In genomic region chr6:55542359-55542758, GRCm38 (mm10) we compare ENCODE assay signal across 18 mouse cellular contexts.
DNase-seq lines count a peak whose midpoint lies in the region; ATAC-seq lines count a peak whose summit lies in the region.
"Had no signal": no experiment of that assay in that cellular context is flagged by ENCODE, and none has a peak within 500 bp of the region (broad histone marks: within the 10 kb centered on the region; RNA-seq: fewer than 3 reads in every experiment).

No protein-coding gene starts in this region.

- H3K4me1 ChIP-seq in heart, embryonic 12.5 days (replicated peaks) = peaks cover 5% of the 10 kb centered on the region; the same call in 1 of the 2 replicates
- H3K4me1 ChIP-seq: stomach, embryonic 15.5 days had no signal

- ATAC-seq in heart, embryonic 12.5 days (ENCODE audit: insufficient number of reproducible peaks, low FRiP score) = no peak
- ATAC-seq: forebrain, embryonic 15.5 days had no signal

- no peak overlapping the region for H3K4me3 ChIP-seq in heart, embryonic 12.5 days
- H3K4me3 ChIP-seq: forebrain, embryonic 15.5 days; midbrain, embryonic 12.5 days; stomach, embryonic 15.5 days had no signal

- no peaks in the 10 kb centered on the region for H3K9me3 ChIP-seq in heart, embryonic 12.5 days (replicated peaks)
- H3K9me3 ChIP-seq: forebrain, embryonic 15.5 days; midbrain, embryonic 12.5 days; stomach, embryonic 15.5 days had no signal

- no peak overlapping the region for H3K9ac ChIP-seq in heart, embryonic 12.5 days
- H3K9ac ChIP-seq: forebrain, embryonic 15.5 days; midbrain, embryonic 12.5 days; stomach, embryonic 15.5 days had no signal

- WGBS in heart, embryonic 12.5 days = 38% methylated on average over 3 of the region's 3 CpGs

- H3K27me3 ChIP-seq in heart, embryonic 12.5 days (replicated peaks) = no peaks in the 10 kb centered on the region
- H3K27me3 ChIP-seq: forebrain, embryonic 15.5 days; midbrain, embryonic 12.5 days; stomach, embryonic 15.5 days had no signal

- H3K36me3 ChIP-seq in heart, embryonic 12.5 days = no peaks in the 10 kb centered on the region
- H3K36me3 ChIP-seq: forebrain, embryonic 15.5 days; midbrain, embryonic 12.5 days; stomach, embryonic 15.5 days had no signal

- H3K27ac ChIP-seq in heart, embryonic 12.5 days (ENCODE audit: poor library complexity, severe bottlenecking) = no peak overlapping the region
- H3K27ac ChIP-seq: forebrain, embryonic 15.5 days; midbrain, embryonic 12.5 days; stomach, embryonic 15.5 days had no signal

- no peak overlapping the region for H3K4me2 ChIP-seq in heart, embryonic 12.5 days
- H3K4me2 ChIP-seq: forebrain, embryonic 15.5 days; midbrain, embryonic 12.5 days; stomach, embryonic 15.5 days had no signal

- peak; percentile 30 to 33 for DNase-seq in cerebellum, postnatal 14 days
- DNase-seq in cerebellum, adult 11 months = no peak
- peak; percentile 10 for DNase-seq in heart, postnatal 4 days
- DNase-seq in left cerebral cortex, postnatal 4 days = peak; percentile 15
- DNase-seq in left cerebral cortex, adult 9 months (ENCODE audit: low spot score in 2 of 2) = no peak
- DNase-seq in NIH3T3 (ENCODE audit: low read depth) = peak; percentile 10
- no peak for DNase-seq in spleen, postnatal 10 days (ENCODE audit: low spot score in 2 of 2)
- DNase-seq: adrenal gland, adult 2 months; cerebellum, adult 9-11 months; gastrocnemius, postnatal 25 days; kidney, postnatal 36 days; liver; lung, postnatal 36 days; thymus, postnatal 14 days had no signal

- intact Hi-C loops in left cerebral cortex, postnatal 4 days (cut with DNase I) = loop anchor here (10.0 kb wide), 1 partner anchor 132 kb away; no protein-coding TSS in a partner anchor

Comparison
In these comparisons a context has a peak if more than half of its experiments do, and no peak if none do; other contexts are left out.
1. DNase-seq: peak in cerebellum, postnatal 14 days (2 of 2), heart, postnatal 4 days (single experiment), left cerebral cortex, postnatal 4 days (single experiment) and NIH3T3 (single experiment); none in cerebellum, adult 11 months (single experiment), left cerebral cortex, adult 9 months (0 of 2) and spleen, postnatal 10 days (0 of 2).